Mouse (Mus musculus): ENCODE measurements at regions not wholly inside any gene's neighbourhood (a gene's known extent, or its start where the extent isn't known, plus 50 kb on each side); places are given as distances from the start of the nearest gene placed in this dataset.

GRCm38 (mm10) chr4:125339056-125339455 is 151.4 kb upstream of the Grik3 start:
- 53% methylated on average over 2 of the region's 2 CpGs for WGBS

GRCm38 (mm10) chr4:125328806-125329205 is 161.7 kb upstream of the Grik3 start:
- no peaks in the 10 kb centered on the region for H3K4me1 ChIP-seq
- H3K27me3 ChIP-seq (replicated peaks) = peaks cover 7% of the 10 kb centered on the region; the same call in 1 of the 2 replicates
- no peaks in the 10 kb centered on the region for H3K9me3 ChIP-seq
- 23% methylated on average over 3 of the region's 3 CpGs for WGBS
- no peaks in the 10 kb centered on the region for H3K36me3 ChIP-seq
- ATAC-seq (ENCODE audit: extremely low read depth, insufficient number of reproducible peaks, low FRiP score, low TSS enrichment) = no peak
- H3K9ac ChIP-seq = no peak overlapping the region
- no peak overlapping the region for H3K4me2 ChIP-seq
- H3K27ac ChIP-seq (replicated peaks) = no peak overlapping the region
- H3K4me3 ChIP-seq = no peak overlapping the region

More at GRCm38 (mm10) chr4:125339056-125339455, 151.4 kb upstream of the Grik3 start:
- no peak overlapping the region for H3K27ac ChIP-seq (replicated peaks)
- H3K9ac ChIP-seq = no peak overlapping the region
- H3K4me3 ChIP-seq = no peak overlapping the region
- no peaks in the 10 kb centered on the region for H3K36me3 ChIP-seq
- no peaks in the 10 kb centered on the region; the same call in 1 of the 2 replicates for H3K27me3 ChIP-seq (replicated peaks)
- ATAC-seq (ENCODE audit: extremely low read depth, insufficient number of reproducible peaks, low FRiP score, low TSS enrichment) = no peak
- no peaks in the 10 kb centered on the region for H3K4me1 ChIP-seq
- H3K4me2 ChIP-seq = no peak overlapping the region
- no peaks in the 10 kb centered on the region for H3K9me3 ChIP-seq

GRCm38 (mm10) chr4:125324495-125324894 is 166.0 kb upstream of the Grik3 start:
- no peak for ATAC-seq (ENCODE audit: extremely low read depth, insufficient number of reproducible peaks, low FRiP score, low TSS enrichment)
- Histone ChIP-seq H3K4me1 (no peaks in the 10 kb centered on the region), H3K4me2 (no peak overlapping the region), H3K27ac (replicated peaks) (no peak overlapping the region), H3K9me3 (no peaks in the 10 kb centered on the region), H3K27me3 (replicated peaks) (0 out of 2 replicates have a peak, but pooled peaks cover 7% of the 10 kb centered on the region), H3K4me3 (no peak overlapping the region), H3K36me3 (no peaks in the 10 kb centered on the region), H3K9ac (no peak overlapping the region)
- WGBS = 63% methylated on average over 3 of the region's 3 CpGs

- Histone ChIP-seq H3K4me1 (no peaks in the 10 kb centered on the region), H3K36me3 (no peaks in the 10 kb centered on the region), H3K9ac (no peak overlapping the region), H3K27ac (replicated peaks) (no peak overlapping the region), H3K4me2 (no peak overlapping the region), H3K27me3 (replicated peaks) (peaks cover 36% of the 10 kb centered on the region), H3K9me3 (no peaks in the 10 kb centered on the region), H3K4me3 (no peak overlapping the region)
- no peak for ATAC-seq (ENCODE audit: extremely low read depth, insufficient number of reproducible peaks, low FRiP score, low TSS enrichment)
- 48% methylated on average over 5 of the region's 5 CpGs for WGBS
Observed at GRCm38 (mm10) chr4:125319343-125319742, 171.2 kb upstream of the Grik3 start.

- H3K27ac ChIP-seq (replicated peaks) = no peak overlapping the region
- H3K9me3 ChIP-seq = no peaks in the 10 kb centered on the region
- peaks cover 42% of the 10 kb centered on the region for H3K27me3 ChIP-seq (replicated peaks)
- H3K4me3 ChIP-seq = no peak overlapping the region
- H3K4me2 ChIP-seq = no peak overlapping the region
- H3K9ac ChIP-seq = no peak overlapping the region
- no peak for ATAC-seq (ENCODE audit: extremely low read depth, insufficient number of reproducible peaks, low FRiP score, low TSS enrichment)
- H3K36me3 ChIP-seq = no peaks in the 10 kb centered on the region
- WGBS = 34% methylated on average over 8 of the region's 8 CpGs
- H3K4me1 ChIP-seq = no peaks in the 10 kb centered on the region
Observed at GRCm38 (mm10) chr4:125318293-125318692, 172.2 kb upstream of the Grik3 start.

- Histone ChIP-seq H3K9me3 (no peaks in the 10 kb centered on the region), H3K9ac (no peak overlapping the region), H3K4me1 (no peaks in the 10 kb centered on the region), H3K4me3 (no peak overlapping the region), H3K36me3 (no peaks in the 10 kb centered on the region), H3K27me3 (replicated peaks) (peaks cover 54% of the 10 kb centered on the region), H3K4me2 (no peak overlapping the region), H3K27ac (replicated peaks) (no peak overlapping the region)
- WGBS = 56% methylated on average over 3 of the region's 3 CpGs
- no peak for ATAC-seq (ENCODE audit: extremely low read depth, insufficient number of reproducible peaks, low FRiP score, low TSS enrichment)
Observed at GRCm38 (mm10) chr4:125316876-125317275, 173.6 kb upstream of the Grik3 start.

GRCm38 (mm10) chr4:125315818-125316217 is 174.7 kb upstream of the Grik3 start:
- H3K27ac ChIP-seq (replicated peaks) = no peak overlapping the region
- no peaks in the 10 kb centered on the region for H3K9me3 ChIP-seq
- 12% methylated on average over 6 of the region's 6 CpGs for WGBS
- H3K27me3 ChIP-seq (replicated peaks) = peaks cover 54% of the 10 kb centered on the region
- no peaks in the 10 kb centered on the region for H3K4me1 ChIP-seq
- no peak for ATAC-seq (ENCODE audit: extremely low read depth, insufficient number of reproducible peaks, low FRiP score, low TSS enrichment)
- no peak overlapping the region for H3K4me2 ChIP-seq
- no peak overlapping the region for H3K4me3 ChIP-seq
- H3K9ac ChIP-seq = no peak overlapping the region
- no peaks in the 10 kb centered on the region for H3K36me3 ChIP-seq

- H3K4me3 ChIP-seq = no peak overlapping the region
- no peaks in the 10 kb centered on the region for H3K4me1 ChIP-seq
- H3K27ac ChIP-seq (replicated peaks) = no peak overlapping the region
- H3K4me2 ChIP-seq = no peak overlapping the region
- H3K36me3 ChIP-seq = no peaks in the 10 kb centered on the region
- peaks cover 48% of the 10 kb centered on the region for H3K27me3 ChIP-seq (replicated peaks)
- no peaks in the 10 kb centered on the region for H3K9me3 ChIP-seq
- no peak overlapping the region for H3K9ac ChIP-seq
- no peak for ATAC-seq (ENCODE audit: extremely low read depth, insufficient number of reproducible peaks, low FRiP score, low TSS enrichment)
- WGBS = 77% methylated on average over 3 of the region's 3 CpGs
Observed at GRCm38 (mm10) chr4:125313892-125314291, 176.6 kb upstream of the Grik3 start.

- ATAC-seq (ENCODE audit: extremely low read depth, insufficient number of reproducible peaks, low FRiP score, low TSS enrichment) = no peak
- peaks cover 46% of the 10 kb centered on the region for H3K27me3 ChIP-seq (replicated peaks)
- no peak overlapping the region for H3K9ac ChIP-seq
- H3K4me2 ChIP-seq = no peak overlapping the region
- H3K36me3 ChIP-seq = no peaks in the 10 kb centered on the region
- no peaks in the 10 kb centered on the region for H3K4me1 ChIP-seq
- WGBS = 9% methylated on average over 11 of the region's 11 CpGs
- no peak overlapping the region for H3K4me3 ChIP-seq
- H3K27ac ChIP-seq (replicated peaks) = no peak overlapping the region
- no peaks in the 10 kb centered on the region for H3K9me3 ChIP-seq
Observed at GRCm38 (mm10) chr4:125313252-125313651, 177.2 kb upstream of the Grik3 start.

GRCm38 (mm10) chr4:125308171-125308570 is 180.5 kb upstream of the Zc3h12a start:
- H3K4me3 ChIP-seq = no peak overlapping the region
- no peak overlapping the region for H3K4me2 ChIP-seq
- H3K36me3 ChIP-seq = no peaks in the 10 kb centered on the region
- 41% methylated on average over 8 of the region's 8 CpGs for WGBS
- H3K4me1 ChIP-seq = no peaks in the 10 kb centered on the region
- H3K9me3 ChIP-seq = no peaks in the 10 kb centered on the region
- H3K9ac ChIP-seq = no peak overlapping the region
- ATAC-seq (ENCODE audit: extremely low read depth, insufficient number of reproducible peaks, low FRiP score, low TSS enrichment) = no peak; the same call in 1 of the 2 replicates
- no peak overlapping the region for H3K27ac ChIP-seq (replicated peaks)
- H3K27me3 ChIP-seq (replicated peaks) = peaks cover 21% of the 10 kb centered on the region

GRCm38 (mm10) chr4:125305766-125306165 is 178.1 kb upstream of the Zc3h12a start:
- no peak overlapping the region for H3K9ac ChIP-seq
- H3K4me2 ChIP-seq = no peak overlapping the region
- H3K27ac ChIP-seq (replicated peaks) = no peak overlapping the region
- no peaks in the 10 kb centered on the region for H3K4me1 ChIP-seq
- peaks cover 14% of the 10 kb centered on the region; the same call in 1 of the 2 replicates for H3K27me3 ChIP-seq (replicated peaks)
- WGBS = 66% methylated on average over 6 of the region's 6 CpGs
- H3K9me3 ChIP-seq = no peaks in the 10 kb centered on the region
- no peak for ATAC-seq (ENCODE audit: extremely low read depth, insufficient number of reproducible peaks, low FRiP score, low TSS enrichment)
- H3K36me3 ChIP-seq = no peaks in the 10 kb centered on the region
- no peak overlapping the region for H3K4me3 ChIP-seq

- no peak overlapping the region for H3K4me3 ChIP-seq
- H3K27me3 ChIP-seq (replicated peaks) = peaks cover 4% of the 10 kb centered on the region; the same call in 1 of the 2 replicates
- no peaks in the 10 kb centered on the region for H3K4me1 ChIP-seq
- H3K27ac ChIP-seq (replicated peaks) = no peak overlapping the region
- H3K9me3 ChIP-seq = no peaks in the 10 kb centered on the region
- ATAC-seq (ENCODE audit: extremely low read depth, insufficient number of reproducible peaks, low FRiP score, low TSS enrichment) = no peak
- H3K36me3 ChIP-seq = no peaks in the 10 kb centered on the region
- 53% methylated on average over 7 of the region's 7 CpGs for WGBS
- no peak overlapping the region for H3K9ac ChIP-seq
- H3K4me2 ChIP-seq = no peak overlapping the region
Observed at GRCm38 (mm10) chr4:125302660-125303059, 175.0 kb upstream of the Zc3h12a start.
